Comparison of ENCODE assay signal across 23 mouse cellular contexts in genomic region chr6:120675979-120676378, GRCm38 (mm10).
"Had no signal": no experiment of that assay in that cellular context is flagged by ENCODE, and none has a peak within 500 bp of the region (broad histone marks: within the 10 kb centered on the region; RNA-seq: fewer than 3 reads in every experiment).

No protein-coding gene starts in this region.

- DNase-seq: gastrocnemius, postnatal 14 days; gastrocnemius, postnatal 36 days; heart, adult 18-20 months; heart, postnatal 10 days; heart, postnatal 36 days; kidney, adult 11 months; kidney, adult 2 months; kidney, adult 9 months; kidney, postnatal 14 days; kidney, postnatal 36 days; layer of hippocampus, adult 9-11 months; layer of hippocampus, postnatal 36 days; liver; liver, embryonic 13.5 days had no signal

- H3K9ac ChIP-seq: heart, embryonic 12.5 days; hindbrain, embryonic 13.5 days; hindbrain, embryonic 15.5 days; kidney, embryonic 15.5 days; limb, embryonic 12.5 days; liver, embryonic 13.5 days had no signal

- H3K36me3 ChIP-seq: heart, embryonic 10.5 days; heart, embryonic 12.5 days; hindbrain, embryonic 13.5 days; hindbrain, embryonic 15.5 days; kidney, embryonic 15.5 days; limb, embryonic 12.5 days; liver, embryonic 13.5 days had no signal

- H3K9me3 ChIP-seq: heart, embryonic 10.5 days; heart, embryonic 12.5 days; hindbrain, embryonic 13.5 days; hindbrain, embryonic 15.5 days; kidney, embryonic 15.5 days; limb, embryonic 10.5 days; limb, embryonic 12.5 days; liver, embryonic 13.5 days had no signal

- H3K27ac ChIP-seq: heart, embryonic 10.5 days; hindbrain, embryonic 13.5 days; hindbrain, embryonic 15.5 days; hindbrain, postnatal 0 days; kidney, embryonic 15.5 days; kidney, postnatal 0 days; limb, embryonic 10.5 days; limb, embryonic 12.5 days; liver, embryonic 13.5 days had no signal

- H3K4me1 ChIP-seq: heart, embryonic 10.5 days; heart, embryonic 12.5 days; hindbrain, embryonic 13.5 days; hindbrain, embryonic 15.5 days; kidney, embryonic 15.5 days; limb, embryonic 10.5 days; limb, embryonic 12.5 days had no signal

- H3K4me3 ChIP-seq: heart, embryonic 10.5 days; heart, embryonic 12.5 days; hindbrain, embryonic 13.5 days; hindbrain, embryonic 15.5 days; kidney, embryonic 15.5 days; limb, embryonic 10.5 days; limb, embryonic 12.5 days; liver, embryonic 13.5 days had no signal
